Mouse (Mus musculus): ENCODE measurements around the gene Pygm. TPM values are rescaled to one million over a fixed set of nuclear protein-coding genes. Genes with fewer than 3 reads are reported as not detected.

Gene Pygm
- polyA plus RNA-seq, 1 experiment from 2014 or later, result 2.5 TPM

DNA sequence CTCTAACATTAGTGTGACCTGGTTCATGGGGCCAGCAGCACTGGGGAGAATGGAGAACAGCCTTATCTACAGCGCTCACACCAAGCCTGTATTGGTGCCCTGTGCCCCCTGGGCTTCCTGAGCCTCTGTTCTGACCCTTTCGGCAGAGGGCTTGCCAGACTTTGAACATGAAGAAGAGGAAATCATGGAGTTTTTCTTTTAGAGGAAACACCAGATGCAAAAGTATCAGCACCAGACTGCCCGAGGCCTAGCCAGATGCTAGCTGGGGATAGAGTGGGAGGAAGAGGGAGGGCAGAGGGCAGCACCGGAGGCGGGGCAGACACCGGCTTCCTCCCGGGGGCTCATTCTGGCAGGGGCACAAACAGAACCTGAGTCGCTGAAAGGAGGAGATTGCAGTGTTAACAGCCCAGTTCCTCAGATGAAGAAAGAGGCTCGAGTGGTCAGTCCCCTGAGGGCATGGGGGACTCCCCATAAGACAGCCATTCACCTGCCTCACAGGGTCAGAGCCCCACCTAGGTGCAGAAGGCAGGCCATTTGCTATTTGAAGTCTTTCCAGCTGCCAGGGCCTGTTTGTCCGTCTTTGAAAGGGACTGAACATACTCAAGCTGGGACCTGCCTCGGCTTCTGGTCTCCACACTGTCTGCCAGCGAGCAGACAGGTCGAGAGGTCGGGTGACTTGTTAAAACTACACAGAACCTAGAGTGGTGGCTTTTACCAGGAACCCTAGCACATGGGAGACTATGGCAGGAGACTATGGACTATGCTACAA, 34.8 kb upstream of the Pygm start:
- no peak overlapping the region for H3K4me3 ChIP-seq (ENCODE audit: low read depth, low read length)
- H3K4me2 ChIP-seq (ENCODE audit: low read depth, low read length), result no peak overlapping the region
- H3K9ac ChIP-seq (replicated peaks), result peak overlapping the region; percentile 38; the same call in 1 of the 2 replicates
- peaks cover 44% of the 10 kb centered on the region for H3K36me3 ChIP-seq (replicated peaks; ENCODE audit: insufficient read depth, low read length)
- H3K4me1 ChIP-seq (ENCODE audit: insufficient read depth), result peaks cover 15% of the 10 kb centered on the region
- no peaks in the 10 kb centered on the region for H3K27me3 ChIP-seq (ENCODE audit: insufficient read depth, low read length)
- ATAC-seq, result peak; percentile 63
- 21% methylated on average over 14 of the region's 14 CpGs for whole genome bisulfite sequencing (ENCODE audit: insufficient replicate concordance)
- no peak for TF ChIP-seq EP300 (IDR thresholded peaks at IDR 0.05; ENCODE audit: low read depth)
- no peak for TF ChIP-seq CTCF (IDR thresholded peaks at IDR 0.05; ENCODE audit: low read depth)
- peak overlapping the region; percentile 23; the same call in 1 of the 2 replicates for H3K27ac ChIP-seq (ENCODE audit: low read depth)
- no peaks in the 10 kb centered on the region for H3K9me3 ChIP-seq (ENCODE audit: low read length)
- DNase-seq, result no peak

- no peaks in the 10 kb centered on the region for H3K9me3 ChIP-seq (ENCODE audit: low read length)
- DNase-seq (no peak), ATAC-seq (no peak)
- no peak overlapping the region for H3K27ac ChIP-seq (ENCODE audit: low read depth)
- H3K36me3 ChIP-seq (replicated peaks; ENCODE audit: insufficient read depth, low read length), result peaks cover 32% of the 10 kb centered on the region
- no peak overlapping the region for H3K4me2 ChIP-seq (ENCODE audit: low read depth, low read length)
- WGBS (ENCODE audit: insufficient replicate concordance), result 73% methylated on average over 14 of the region's 14 CpGs
- no peaks in the 10 kb centered on the region for H3K27me3 ChIP-seq (ENCODE audit: insufficient read depth, low read length)
- no peak overlapping the region for H3K9ac ChIP-seq (replicated peaks)
- TF ChIP-seq CTCF (IDR thresholded peaks at IDR 0.05; ENCODE audit: low read depth), result no peak
- no peak for TF ChIP-seq EP300 (IDR thresholded peaks at IDR 0.05; ENCODE audit: low read depth)
- no peak overlapping the region for H3K4me3 ChIP-seq (ENCODE audit: low read depth, low read length)
- H3K4me1 ChIP-seq (ENCODE audit: insufficient read depth), result peaks cover 12% of the 10 kb centered on the region
Measured at GRCm38 (mm10) chr19:6351431-6352106, 32.6 kb upstream of the Pygm start.

GRCm38 (mm10) chr19:6352107-6352505, 32.1 kb upstream of the Pygm start:
- Histone ChIP-seq H3K4me1 (ENCODE audit: insufficient read depth) (peaks cover 10% of the 10 kb centered on the region), H3K4me2 (ENCODE audit: low read depth, low read length) (no peak overlapping the region), H3K4me3 (ENCODE audit: low read depth, low read length) (no peak overlapping the region), H3K27me3 (ENCODE audit: insufficient read depth, low read length) (no peaks in the 10 kb centered on the region), H3K27ac (ENCODE audit: low read depth) (no peak overlapping the region), H3K9me3 (ENCODE audit: low read length) (no peaks in the 10 kb centered on the region), H3K9ac (replicated peaks) (no peak overlapping the region), H3K36me3 (replicated peaks; ENCODE audit: insufficient read depth, low read length) (peaks cover 29% of the 10 kb centered on the region)
- TF ChIP-seq CTCF (IDR thresholded peaks at IDR 0.05; ENCODE audit: low read depth) (no peak), EP300 (IDR thresholded peaks at IDR 0.05; ENCODE audit: low read depth) (no peak)
- 35% methylated on average over 2 of the region's 2 CpGs for WGBS (ENCODE audit: insufficient replicate concordance)
- DNase-seq (no peak), ATAC-seq (no peak)

DNA sequence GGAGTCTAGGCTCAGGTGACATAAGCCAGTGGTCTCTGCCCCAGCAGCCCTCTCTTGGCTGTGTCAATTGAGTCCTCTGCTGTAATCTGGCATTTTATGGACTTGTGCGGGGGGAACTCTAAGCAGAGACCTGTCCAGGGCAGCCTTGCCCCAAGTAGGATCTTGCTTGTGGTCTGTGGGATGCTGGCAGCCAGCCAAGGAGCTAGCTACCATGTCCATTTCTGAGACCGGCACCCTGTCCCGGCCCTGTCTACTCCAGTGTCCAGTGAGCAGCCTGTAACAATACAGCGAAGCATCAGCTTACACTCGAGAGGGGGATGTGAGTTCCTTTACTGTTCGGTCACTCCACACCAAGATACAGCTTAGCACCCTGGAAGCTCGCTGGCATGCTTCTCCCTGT, 30.2 kb upstream of the Pygm start:
- Histone ChIP-seq H3K4me3 (ENCODE audit: low read depth, low read length) (no peak overlapping the region), H3K9me3 (ENCODE audit: low read length) (no peaks in the 10 kb centered on the region), H3K9ac (replicated peaks) (no peak overlapping the region), H3K4me1 (ENCODE audit: insufficient read depth) (peaks cover 8% of the 10 kb centered on the region), H3K27me3 (ENCODE audit: insufficient read depth, low read length) (no peaks in the 10 kb centered on the region), H3K36me3 (replicated peaks; ENCODE audit: insufficient read depth, low read length) (peaks cover 29% of the 10 kb centered on the region), H3K4me2 (ENCODE audit: low read depth, low read length) (no peak overlapping the region), H3K27ac (ENCODE audit: low read depth) (no peak overlapping the region)
- 80% methylated on average over 7 of the region's 7 CpGs for WGBS (ENCODE audit: insufficient replicate concordance)
- ATAC-seq (no peak), DNase-seq (no peak)
- TF ChIP-seq EP300 (IDR thresholded peaks at IDR 0.05; ENCODE audit: low read depth) (no peak), CTCF (IDR thresholded peaks at IDR 0.05; ENCODE audit: low read depth) (no peak)

GRCm38 (mm10) chr19:6361291-6361690, 22.9 kb upstream of the Pygm start:
- TF ChIP-seq EP300 (IDR thresholded peaks at IDR 0.05; ENCODE audit: low read depth) (no peak), CTCF (IDR thresholded peaks at IDR 0.05; ENCODE audit: low read depth) (no peak)
- no peak overlapping the region for H3K9ac ChIP-seq (replicated peaks)
- H3K4me1 ChIP-seq (ENCODE audit: insufficient read depth), result peaks cover 22% of the 10 kb centered on the region
- H3K36me3 ChIP-seq (replicated peaks; ENCODE audit: insufficient read depth, low read length), result peaks cover 20% of the 10 kb centered on the region
- no peaks in the 10 kb centered on the region for H3K9me3 ChIP-seq (ENCODE audit: low read length)
- H3K4me3 ChIP-seq (ENCODE audit: low read depth, low read length), result no peak overlapping the region
- H3K27me3 ChIP-seq (ENCODE audit: insufficient read depth, low read length), result no peaks in the 10 kb centered on the region
- 81% methylated on average over 3 of the region's 3 CpGs for WGBS (ENCODE audit: insufficient replicate concordance)
- no peak overlapping the region for H3K27ac ChIP-seq (ENCODE audit: low read depth)
- DNase-seq, result no peak
- ATAC-seq, result no peak
- no peak overlapping the region for H3K4me2 ChIP-seq (ENCODE audit: low read depth, low read length)

- no peaks in the 10 kb centered on the region for H3K27me3 ChIP-seq (ENCODE audit: insufficient read depth, low read length)
- peaks cover 37% of the 10 kb centered on the region for H3K36me3 ChIP-seq (replicated peaks; ENCODE audit: insufficient read depth, low read length)
- H3K9ac ChIP-seq (replicated peaks), result peak overlapping the region; percentile 47
- peak overlapping the region; percentile 71 for H3K4me2 ChIP-seq (ENCODE audit: low read depth, low read length)
- peaks cover 27% of the 10 kb centered on the region for H3K4me1 ChIP-seq (ENCODE audit: insufficient read depth)
- H3K9me3 ChIP-seq (ENCODE audit: low read length), result no peaks in the 10 kb centered on the region
- WGBS (ENCODE audit: insufficient replicate concordance), result under 1% methylated on average over 11 of the region's 11 CpGs
- DNase-seq, result no peak
- ATAC-seq, result no peak
- peak overlapping the region; percentile 99 for H3K27ac ChIP-seq (ENCODE audit: low read depth)
- TF ChIP-seq CTCF (IDR thresholded peaks at IDR 0.05; ENCODE audit: low read depth) (no peak), EP300 (IDR thresholded peaks at IDR 0.05; ENCODE audit: low read depth) (peak; percentile 86)
- peak overlapping the region; percentile 85 for H3K4me3 ChIP-seq (ENCODE audit: low read depth, low read length)
Measured at GRCm38 (mm10) chr19:6363091-6363410, 21.1 kb upstream of the Pygm start.
